Mouse (Mus musculus) kidney, postnatal 36 days (tissue): Measurements from ENCODE around the gene B4galt5.
A peak's percentile ranks its signal among the peaks of the same experiment; 100 is the strongest.
"Not testable (repeated sequence)": the region's sequence is repeated elsewhere in the genome, so short reads cannot be mapped to it uniquely, and the experiment has no call there.

Experiments
- DNase-seq, 2 experiments: peaks; one replicate each; pipeline ENCODE4 v3.0.0; 2021 to 2022; ENCODE audit warnings: mixed read lengths in 2 of 2

Gene B4galt5

DNA sequence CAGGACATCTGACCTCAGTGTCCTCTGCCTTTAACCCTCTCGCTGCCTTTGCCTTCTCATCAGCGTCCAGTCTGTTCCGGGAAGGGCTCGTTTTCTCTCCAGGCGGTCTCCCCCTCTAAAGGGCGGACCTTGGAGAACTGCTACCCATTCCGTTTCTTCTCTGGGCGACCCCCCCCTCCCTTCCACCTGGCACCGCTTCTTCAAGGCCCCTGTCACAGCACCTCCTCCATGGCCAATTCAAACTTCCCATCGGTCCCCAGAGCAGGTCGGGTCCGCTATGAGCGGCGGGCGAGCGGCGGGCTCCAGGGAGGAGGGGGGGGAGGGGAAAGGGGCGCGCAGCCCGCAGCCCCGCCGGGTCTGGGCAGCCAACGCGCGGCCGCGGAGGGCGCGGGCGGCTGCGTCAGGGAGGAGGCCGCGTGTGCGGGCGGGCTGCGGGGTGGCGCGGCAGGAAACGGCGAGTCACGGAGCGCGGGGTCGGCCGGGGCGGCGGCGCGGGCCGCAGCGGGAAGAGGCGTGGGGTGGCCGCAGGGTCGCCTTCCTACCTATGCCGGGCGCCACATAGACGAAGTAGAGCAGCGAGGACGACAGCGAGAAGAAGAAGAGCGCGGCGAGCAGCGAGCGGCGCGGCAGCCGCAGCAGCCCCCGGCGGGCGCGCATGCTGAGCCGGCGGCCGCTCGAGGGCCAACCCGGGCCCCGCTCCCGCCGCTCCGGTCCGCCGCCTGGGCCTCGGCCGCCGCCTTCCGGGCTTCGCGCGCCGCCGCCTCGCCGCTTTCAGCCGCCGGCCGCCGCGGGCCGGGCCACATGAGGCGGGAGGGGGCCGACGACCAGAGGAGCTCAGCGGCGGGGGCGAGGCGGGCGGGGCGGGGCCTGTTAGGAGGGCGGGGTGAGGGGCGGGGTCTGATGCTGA, at the start of gene B4galt5:
B4galt5 (minus strand) TSS at position 808 of the 907 bp plus-strand sequence.
- DNase-seq: peak in 1 of 2 experiments; percentile 57

DNA sequence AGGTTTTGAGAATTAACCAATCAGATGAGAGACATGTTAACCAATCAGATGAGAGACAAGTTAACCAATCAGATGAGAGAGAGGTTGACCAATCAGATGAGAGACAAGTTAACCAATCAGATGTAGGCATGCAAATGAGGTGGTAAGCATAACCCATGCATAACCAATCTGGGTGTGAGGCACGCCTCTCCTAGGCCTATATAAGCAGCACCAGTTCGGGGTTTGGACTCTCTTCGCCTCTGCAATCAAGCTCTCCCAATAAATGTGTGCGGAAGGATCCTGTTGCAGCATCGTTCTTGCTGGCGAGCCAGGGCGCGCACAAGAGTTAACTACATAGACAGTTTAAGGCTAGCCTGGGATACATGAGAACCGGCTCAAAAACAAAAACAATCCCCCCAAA, 47.4 kb upstream of the B4galt5 start:
- not testable (repeated sequence) for DNase-seq

DNA sequence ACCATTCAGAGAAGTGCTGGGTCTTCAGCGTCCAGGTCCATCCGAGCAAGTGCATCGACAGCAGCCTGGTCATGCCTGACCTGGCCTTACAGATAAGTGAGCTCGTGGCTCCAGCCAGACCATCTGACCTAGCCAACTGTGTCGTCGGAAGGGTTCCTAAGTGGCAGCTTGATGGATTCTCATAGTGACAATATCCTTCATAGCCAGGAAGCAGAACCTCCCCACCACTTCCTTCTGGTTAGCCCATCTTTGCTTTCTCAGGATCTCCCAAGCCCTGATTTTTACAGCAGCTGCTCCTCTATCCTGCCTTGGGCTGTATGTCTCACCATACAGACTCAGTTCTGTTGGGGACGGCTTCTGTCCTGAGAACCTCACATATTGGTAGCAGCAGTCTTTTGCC, 45.4 kb upstream of the B4galt5 start:
- DNase-seq: no peak

DNA sequence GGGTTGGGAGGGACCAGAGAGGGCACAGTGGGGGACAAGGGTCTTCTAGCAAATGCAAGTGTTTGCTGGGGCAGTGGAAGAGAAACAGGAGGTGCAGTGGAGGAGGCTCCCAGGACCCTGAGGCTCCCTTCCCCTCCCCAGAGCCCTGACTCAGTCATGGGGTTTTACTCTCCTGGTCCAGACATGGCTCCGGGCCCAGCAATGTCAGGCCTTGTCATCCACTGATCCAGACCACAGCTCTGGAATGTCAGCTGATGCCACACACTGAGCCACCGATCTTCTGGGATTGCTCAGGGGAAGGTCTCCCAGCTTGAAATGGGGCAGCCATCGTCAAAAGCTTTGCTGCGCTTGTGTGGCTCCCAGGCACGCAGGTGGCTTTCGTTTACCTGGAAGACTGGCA, 38.0 kb upstream of the B4galt5 start:
- DNase-seq: no peak

DNA sequence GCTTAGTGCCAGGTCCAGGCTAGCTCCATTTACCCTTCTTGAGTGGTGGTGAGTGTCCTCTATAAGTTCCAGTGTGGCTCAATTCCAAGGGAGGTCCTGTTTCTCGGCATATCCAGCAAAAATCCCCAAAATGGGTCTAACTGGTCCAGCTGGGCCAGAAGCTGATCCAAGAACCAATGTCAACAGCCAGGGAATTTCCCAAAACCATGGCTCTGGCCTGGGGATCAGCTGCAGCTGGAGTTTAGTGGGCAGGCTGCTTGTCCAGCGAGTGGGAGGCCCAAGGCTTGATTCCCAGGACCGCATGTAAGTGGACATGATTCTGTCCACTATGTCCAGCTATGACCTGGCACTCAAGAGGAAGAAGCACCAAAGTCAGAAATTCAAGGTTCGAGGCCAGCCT, 37.5 kb upstream of the B4galt5 start:
- DNase-seq: no peak

DNA sequence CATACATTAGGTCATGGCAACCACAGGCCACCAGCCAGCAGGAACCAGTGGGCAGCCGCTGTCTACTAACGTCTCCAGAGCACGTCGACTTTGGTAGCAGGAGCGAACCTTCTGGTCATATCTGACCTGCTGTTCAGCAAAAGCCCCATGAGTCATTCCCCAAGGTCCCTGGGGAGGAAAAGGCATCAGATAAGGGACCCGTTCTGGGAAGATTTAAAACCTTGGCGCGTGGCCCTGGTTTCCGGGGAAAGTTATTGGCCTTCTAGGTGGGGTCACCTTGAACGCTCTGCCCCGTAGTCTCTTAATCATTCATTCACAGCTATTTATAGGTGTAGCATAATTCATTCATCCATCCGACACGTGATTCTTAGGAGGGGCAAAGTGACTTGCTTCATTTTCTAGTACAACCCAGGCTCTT, 34.7 kb upstream of the B4galt5 start:
- DNase-seq: peak; percentile 93 to 94

DNA sequence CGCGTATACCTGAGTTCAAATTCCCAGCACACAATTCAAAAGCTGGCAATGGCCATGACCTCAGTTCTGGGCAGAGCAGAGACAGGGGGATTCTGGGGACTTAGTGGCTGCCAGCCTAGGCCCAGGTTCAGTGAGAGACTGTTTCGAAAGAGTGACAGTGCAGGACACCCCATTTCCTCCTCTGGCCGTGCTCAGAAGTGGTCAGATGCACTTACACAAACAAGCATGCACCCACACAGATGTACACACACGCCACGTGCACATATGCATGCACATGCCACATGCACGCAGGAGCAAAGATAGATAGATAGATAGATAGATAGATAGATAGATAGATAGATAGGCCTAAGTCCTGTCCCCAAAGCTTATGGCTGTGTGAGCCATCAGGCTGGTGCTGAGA, 33.4 kb upstream of the B4galt5 start:
- DNase-seq: no peak

DNA sequence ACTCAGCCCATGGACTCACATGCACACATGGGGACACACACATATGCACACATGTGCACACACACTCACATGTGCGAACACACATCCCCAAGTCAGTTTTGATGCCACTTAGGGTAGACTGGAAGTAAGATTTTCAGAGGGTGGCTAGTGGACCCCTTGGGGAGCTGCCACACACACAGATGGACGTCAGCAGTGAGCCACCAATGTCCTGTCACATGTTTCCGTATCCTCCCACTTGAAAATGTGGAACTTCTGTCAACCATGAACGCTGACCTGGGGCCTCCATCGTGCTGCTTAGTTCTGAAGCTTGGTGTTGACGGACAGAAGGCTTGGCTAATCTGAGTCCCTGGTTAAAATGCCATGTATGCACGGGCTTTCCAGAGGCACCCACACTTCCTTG, 32.6 kb upstream of the B4galt5 start:
- no peak for DNase-seq

DNA sequence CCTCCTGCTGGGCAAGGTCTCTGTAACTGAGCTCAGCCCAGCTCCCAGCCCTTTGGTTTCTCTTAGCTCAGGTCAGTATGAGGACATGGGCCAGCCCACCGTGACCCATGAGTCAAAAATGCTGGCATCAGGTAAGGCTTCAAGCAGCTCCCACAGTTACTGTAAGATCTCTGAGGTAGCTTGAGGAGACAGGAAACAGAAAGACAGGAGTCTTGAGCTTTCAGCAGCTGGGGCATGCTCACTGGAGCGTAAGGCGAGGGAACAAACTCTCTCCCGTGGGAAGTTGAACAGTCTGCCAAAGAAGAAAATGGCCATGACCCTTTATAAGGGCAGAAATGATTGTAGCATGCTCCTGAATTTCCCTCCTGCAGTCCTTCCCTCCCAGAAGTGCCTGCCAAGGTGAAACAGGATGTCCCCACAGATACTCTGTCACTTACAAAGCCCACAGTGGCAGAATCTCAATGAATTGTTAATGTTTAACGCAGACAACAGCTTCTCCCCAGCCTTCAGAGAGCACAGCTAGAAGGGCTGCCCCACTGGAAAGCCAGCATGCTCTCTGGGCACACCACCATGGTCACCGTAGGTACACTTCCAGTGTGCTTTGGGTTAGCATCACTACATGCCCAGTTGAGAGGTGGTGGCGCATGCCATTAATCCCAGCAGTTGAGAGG, 31.8 kb upstream of the B4galt5 start:
- peak; percentile 67 to 75 for DNase-seq

DNA sequence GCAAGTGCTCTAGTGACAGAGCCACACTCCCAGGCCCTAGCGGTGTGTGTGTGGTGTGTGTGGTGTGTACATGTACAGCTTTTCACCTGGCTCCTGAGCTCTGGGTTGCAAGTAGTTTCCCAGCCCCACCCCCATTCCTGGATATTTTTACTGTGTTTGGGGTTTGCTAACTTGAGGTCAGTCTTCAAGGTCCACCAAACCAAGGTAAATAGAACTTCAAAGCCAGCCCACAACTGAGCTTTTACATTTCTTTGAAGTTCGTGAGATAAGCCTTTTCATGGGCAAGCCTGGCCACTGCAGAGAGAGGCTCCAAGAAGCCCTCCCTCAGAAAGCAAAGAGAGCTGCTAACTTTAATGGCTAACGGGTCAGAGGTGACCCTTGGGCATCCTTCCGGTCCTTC, 30.0 kb upstream of the B4galt5 start:
- DNase-seq: no peak

DNA sequence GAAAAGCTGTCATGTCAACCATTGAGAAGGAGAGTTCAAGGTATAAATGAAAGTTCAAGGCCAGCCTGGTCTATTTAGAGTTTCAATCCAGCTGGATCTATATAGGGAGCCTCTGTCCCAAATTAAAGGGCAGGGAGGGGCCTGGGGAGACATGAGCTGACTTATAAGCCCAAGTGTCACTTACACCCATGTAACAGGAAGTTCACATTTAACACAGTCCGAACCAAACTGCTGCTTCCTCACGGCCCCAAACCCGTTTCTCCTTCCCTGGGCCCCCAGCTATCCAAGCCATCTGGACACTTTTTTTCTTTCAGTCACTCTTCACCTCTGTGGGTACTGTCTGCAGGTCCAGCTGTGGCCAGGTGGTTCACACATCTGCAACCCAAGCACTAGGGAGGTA, 28.7 kb upstream of the B4galt5 start:
- no peak for DNase-seq

DNA sequence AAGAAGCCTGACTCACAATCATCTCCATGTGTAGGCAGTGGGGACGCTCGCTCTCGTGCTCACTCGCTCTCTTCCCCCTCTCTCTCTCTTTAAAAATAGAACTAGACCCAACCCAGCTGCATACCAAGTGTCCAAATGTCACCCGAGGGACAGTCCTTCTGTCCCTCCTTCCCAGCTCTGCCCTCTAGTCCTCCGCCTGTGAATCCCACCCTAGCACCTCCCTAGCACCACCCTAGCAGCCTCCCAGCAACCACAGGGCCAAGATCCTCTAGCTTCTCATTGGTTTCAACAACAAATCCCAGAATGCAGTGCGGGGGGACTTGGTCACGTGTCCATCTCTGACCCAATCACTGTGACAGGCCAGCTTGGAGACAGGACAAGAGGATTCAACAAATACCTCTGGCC, 27.2 kb upstream of the B4galt5 start:
- peak in 1 of 2 experiments; percentile 25 for DNase-seq

DNA sequence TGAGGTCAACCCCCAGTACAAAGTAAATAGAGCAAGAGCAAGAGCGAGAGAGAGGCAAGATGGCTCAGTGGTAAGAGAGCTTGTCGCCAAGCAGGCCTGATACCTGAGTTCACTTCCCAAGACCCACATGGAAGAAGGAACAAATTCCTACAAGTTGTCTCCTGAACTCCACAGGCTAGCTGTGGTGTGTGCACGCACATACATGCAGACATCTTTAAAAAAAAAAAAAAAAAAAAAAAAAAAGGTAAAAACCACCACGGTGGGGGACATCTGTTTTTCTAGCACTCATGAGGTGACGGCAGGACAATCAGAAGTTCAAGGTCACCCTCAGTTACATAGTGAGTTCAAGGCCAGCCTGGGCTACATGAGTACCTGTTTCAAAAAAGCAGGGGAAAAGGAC, 26.7 kb upstream of the B4galt5 start:
- DNase-seq: no peak

DNA sequence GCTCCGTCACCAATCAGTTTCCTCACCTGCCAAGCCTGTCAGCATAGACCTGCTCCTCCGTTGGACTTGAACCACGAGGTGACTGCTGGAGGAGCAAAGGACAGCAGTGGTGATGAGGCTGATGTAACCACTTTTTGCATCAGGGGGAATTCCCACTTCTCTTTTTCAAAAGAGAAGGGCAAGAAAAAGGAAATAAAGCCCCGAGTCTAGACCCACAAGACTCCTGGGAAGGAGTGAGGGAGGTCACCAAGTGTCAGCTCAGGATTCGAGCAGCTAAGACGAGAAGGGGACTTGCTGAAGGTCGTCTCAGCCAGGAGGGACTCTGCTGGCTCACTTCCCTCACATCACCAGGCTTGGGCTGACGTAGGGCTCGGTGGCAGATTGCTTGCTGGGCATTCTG, 26.2 kb upstream of the B4galt5 start:
- DNase-seq: no peak

DNA sequence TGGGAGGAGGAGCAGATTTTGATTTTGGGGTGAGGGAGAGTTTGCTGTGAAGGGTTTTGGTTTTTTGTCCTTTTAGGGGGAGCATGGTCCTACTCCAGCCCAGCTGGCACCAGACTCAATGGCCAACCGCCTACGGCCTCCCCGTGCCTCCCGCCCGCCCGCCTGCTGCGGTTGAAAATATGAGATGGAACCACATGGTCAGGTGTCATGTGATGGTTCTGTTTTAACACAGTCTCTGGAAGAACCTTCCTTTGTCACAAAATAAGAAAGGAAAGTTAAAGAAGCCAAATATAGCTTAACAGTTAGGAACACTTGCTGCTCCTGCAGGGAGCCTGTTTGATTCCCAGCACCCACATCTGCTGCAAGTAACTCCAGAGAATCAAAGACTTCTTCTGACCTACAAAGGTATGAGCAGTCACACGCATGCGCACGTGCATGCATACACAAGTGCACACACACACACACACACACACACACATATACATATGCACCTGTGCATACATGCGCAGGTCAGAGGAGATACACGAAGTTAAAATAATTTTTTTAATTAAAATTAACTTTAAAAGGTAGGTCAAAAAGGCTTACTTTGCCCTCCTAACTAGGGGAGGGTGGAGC, 25.3 kb upstream of the B4galt5 start:
- DNase-seq: no peak

DNA sequence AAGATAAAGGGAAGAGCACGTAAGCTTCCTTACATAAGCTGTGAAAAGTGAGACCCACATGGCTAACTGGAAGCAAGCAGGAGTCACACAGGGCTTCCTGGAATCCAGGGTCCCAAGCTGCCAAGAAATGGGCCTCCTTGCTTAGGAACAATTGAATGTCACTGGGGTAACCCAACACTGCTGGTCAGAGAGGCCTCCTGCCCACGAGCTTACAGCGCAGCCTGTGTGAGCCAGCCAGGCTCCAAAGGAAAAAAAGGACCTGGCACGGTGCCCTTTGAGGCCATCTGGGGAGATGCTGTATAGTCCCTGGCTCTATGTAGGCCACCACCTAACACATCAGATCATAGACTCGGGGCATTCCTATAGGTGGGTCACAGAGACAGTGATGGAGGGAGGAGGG, 24.3 kb upstream of the B4galt5 start:
- DNase-seq: peak in 1 of 2 experiments; percentile 64

DNA sequence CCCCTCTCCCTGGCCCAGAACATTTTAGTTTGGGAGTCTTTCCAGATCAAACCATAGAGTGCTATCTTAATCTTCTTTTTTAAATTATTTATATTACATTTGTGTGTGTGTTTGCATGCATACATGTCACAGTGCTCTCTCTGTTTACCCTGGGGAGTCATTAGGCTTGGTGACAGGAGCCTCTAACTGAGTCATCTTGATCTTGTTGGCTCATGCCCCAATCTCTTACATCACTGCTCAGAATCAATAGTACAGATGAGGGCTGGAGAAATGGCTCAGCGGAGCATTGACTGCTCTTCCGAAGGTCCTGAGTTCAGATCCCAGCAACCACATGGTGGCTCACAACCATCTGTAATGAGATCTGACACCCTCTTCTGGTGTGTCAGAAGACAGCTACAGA, 22.5 kb upstream of the B4galt5 start:
- DNase-seq: no peak

DNA sequence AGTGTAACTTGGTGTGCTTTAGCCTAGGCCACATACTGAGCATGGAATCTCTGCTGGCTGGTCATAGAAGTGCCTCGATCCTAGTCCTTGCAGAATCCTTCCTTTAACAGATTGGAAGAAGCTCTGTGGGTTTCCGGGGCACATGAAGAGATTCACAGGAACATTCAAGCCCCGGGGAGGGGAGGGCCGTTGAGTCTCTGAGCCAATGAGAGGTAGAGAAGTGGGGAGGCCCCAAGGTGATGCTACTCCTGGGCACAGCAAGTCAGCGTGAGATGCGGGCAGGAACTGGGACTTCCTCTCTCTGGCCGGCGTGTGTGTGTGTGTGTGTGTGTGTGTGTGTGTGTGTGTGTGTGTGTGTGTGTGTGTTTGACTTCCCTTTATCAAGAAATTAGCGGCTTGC, 19.3 kb upstream of the B4galt5 start:
- peak in 1 of 2 experiments; percentile 41 for DNase-seq

DNA sequence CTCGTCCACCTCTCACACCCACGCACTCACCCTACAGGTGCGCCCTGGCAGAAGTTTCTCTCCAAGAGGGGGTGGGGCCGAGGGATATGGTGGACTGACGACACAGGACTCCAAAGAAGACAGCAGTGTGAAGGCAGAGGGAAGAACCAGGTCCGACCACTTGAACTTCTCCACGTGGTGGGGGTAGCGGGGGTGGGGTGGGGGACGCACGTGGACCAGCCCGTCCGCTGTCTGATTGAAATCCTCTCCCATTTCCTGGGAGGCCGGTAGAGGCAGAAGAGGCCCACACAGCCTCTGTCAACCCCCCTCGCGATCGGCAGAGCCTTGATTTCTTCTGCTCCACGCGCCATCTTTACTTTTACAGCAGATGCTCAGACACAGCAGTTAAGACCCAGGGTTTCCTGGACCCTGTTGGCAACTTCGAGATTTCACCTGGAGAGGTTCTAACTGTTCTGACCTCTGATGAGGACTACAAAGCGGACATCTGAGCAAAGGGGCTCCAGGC, 18.8 kb upstream of the B4galt5 start:
- no peak for DNase-seq

DNA sequence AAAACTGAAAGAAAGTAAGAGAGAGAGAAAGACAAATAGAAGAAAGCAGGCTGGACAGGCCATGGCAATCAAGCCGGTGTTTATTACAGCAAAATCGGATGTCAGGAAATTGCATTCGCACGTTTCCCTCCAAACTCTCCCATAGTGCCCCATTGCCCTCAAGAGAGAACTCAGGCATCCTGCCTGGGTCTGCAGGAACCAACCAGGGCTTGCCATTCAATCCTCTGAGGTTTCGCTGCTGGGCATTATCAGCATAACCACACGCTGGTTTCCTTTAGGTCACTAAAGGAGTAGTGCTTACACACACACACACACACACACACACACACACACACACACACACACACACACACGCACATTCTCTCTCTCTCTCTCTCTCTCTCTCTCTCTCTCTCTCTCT, 18.3 kb upstream of the B4galt5 start:
- DNase-seq: no peak

DNA sequence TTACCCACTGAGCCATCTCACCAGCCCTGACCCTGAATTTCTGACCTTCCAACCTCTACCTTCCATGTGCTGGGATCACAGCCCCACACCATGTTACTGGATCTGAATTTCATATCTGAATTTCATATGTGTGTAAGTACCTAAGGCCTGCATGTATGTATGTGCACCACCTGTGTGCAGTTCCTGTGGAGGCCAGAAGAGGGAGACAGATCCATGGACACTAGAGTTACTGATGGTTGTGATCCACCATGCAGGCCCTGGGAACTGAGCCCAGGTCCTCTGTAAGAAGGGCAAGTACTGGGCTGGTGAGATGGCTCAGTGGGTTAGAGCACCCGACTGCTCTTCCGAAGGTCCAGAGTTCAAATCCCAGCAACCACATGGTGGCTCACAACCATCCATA, 16.1 kb upstream of the B4galt5 start:
- no peak for DNase-seq

DNA sequence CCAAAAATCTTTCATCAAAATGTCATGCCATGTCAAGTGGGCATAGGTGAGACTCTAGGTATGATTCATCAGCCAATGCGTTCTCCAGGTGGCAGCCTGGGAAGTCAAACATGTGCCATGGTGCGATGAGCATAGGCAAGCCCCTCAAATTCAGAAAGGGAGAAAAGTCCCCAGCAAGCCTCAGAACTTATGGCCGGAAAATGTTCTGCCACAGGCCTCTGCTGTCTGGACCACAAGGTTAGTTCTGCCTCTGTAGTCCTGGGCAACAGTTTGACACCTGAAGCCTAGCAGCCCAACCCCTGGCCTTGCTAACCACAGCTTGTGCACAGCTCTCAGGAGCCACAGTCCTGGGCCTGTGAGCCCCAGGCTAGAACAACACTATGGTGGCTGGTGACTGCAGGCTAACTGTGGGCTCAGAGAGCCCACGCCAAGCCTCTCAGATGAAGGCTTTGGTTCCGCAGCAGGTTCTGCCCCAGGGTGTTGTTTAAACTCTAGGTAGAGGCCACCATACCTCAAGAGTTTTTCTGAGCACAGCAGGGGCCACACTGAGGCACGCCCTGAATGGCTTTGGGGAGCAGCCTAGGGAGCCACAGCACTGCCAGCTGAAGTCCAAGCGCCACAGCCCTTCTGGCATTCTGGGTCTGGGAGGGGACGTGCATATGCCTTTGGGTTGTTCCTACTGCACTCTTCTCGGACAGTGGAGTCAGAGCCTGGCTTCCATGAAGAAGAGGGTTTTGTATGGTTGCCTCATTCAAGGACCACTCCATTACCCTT, 14.5 kb upstream of the B4galt5 start:
- no peak for DNase-seq

DNA sequence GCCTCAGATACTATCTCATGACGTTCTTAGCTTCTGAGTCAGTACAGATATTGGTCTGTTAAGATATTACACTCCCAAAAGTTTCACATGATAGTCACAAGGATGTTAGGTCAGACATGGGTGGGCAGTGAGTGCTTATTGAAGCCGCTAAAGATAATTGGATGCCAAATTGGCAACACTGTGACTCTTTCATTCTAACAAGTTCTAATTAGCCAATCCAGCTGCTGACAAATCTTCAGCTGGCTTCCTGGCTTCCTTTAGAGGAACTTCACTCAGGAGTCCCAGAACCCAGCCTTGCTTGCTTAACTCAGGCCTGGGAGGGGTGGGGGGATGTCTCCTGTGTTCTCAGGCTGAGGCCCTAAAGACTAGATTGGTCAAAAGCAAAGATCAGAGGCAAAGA, 9.5 kb upstream of the B4galt5 start:
- DNase-seq: no peak
